Mouse (Mus musculus) MEL (cell line): ENCODE measurements around the gene Fam120c. TPM values are rescaled to one million over a fixed set of nuclear protein-coding genes. Genes with fewer than 3 reads are reported as not detected.

ENCODE experiments used
- DNase-seq: peaks from one replicate; pipeline ENCODE4 v3.0.0; 2011; ENCODE audit warnings: low read depth, low spot score
- H3K27ac ChIP-seq: 2 replicates; pipeline ENCODE4 v1.5.1; 2012; ENCODE audit warnings: low read depth, mild to moderate bottlenecking, control low read depth, low read length, moderate library complexity; ENCODE audit not compliant: control insufficient read depth
- H3K27me3 ChIP-seq, 2 experiments: fragments of 150-350 bp in 1 of 2; sonication (generic) in 1 of 2; 2 replicates each; pipeline ENCODE4 v1.6.1; 2012; ENCODE audit warnings: low read length in 2 of 2, mild to moderate bottlenecking in 2 of 2, improper control_type of control experiment in 1 of 2, moderate library complexity in 1 of 2; ENCODE audit not compliant: insufficient read depth in 2 of 2, control insufficient read depth in 1 of 2
- H3K36me3 ChIP-seq, 2 experiments: 2 replicates each; pipeline ENCODE4 v1.6.1; 2012 to 2014; ENCODE audit warnings: low read length in 2 of 2, improper control_type of control experiment in 1 of 2, inconsistent platforms in 1 of 2, mild to moderate bottlenecking in 1 of 2; ENCODE audit not compliant: insufficient read depth in 2 of 2, control insufficient read depth in 1 of 2
- H3K4me1 ChIP-seq, 2 experiments: fragments of 150-350 bp in 1 of 2; sonication (generic) in 1 of 2; 2 replicates each; pipeline ENCODE4 v1.6.1; 2012; ENCODE audit warnings: low read length in 2 of 2, improper control_type of control experiment in 1 of 2, mild to moderate bottlenecking in 1 of 2; ENCODE audit not compliant: insufficient read depth in 2 of 2, control insufficient read depth in 1 of 2
- H3K4me3 ChIP-seq, 2 experiments: fragments of 150-350 bp in 1 of 2; sonication (generic) in 1 of 2; 2 replicates each; pipeline ENCODE4 v1.5.1; 2012; ENCODE audit warnings: low read depth in 2 of 2, low read length in 2 of 2, mild to moderate bottlenecking in 2 of 2, moderate library complexity in 2 of 2, control low read depth in 1 of 2, improper control_type of control experiment in 1 of 2; ENCODE audit not compliant: control insufficient read depth in 1 of 2, insufficient read depth in 1 of 2
- H3K79me2 ChIP-seq: 2 replicates; pipeline ENCODE4 v1.6.1; 2012; ENCODE audit warnings: mild to moderate bottlenecking, low read length, moderate library complexity; ENCODE audit not compliant: control insufficient read depth, poor library complexity, insufficient read depth
- H3K9ac ChIP-seq: 2 replicates; pipeline ENCODE4 v1.6.1; 2012; ENCODE audit warnings: low read depth, mild to moderate bottlenecking, control low read depth, low read length, moderate library complexity; ENCODE audit not compliant: control insufficient read depth, poor library complexity, severe bottlenecking
- H3K9me3 ChIP-seq: fragments of 150-350 bp; sonication (generic); replicated peaks from 2 replicates; pipeline ENCODE4 v1.6.1; 2012; ENCODE audit warnings: mild to moderate bottlenecking, low read length, improper control_type of control experiment, moderate library complexity; ENCODE audit not compliant: insufficient read depth
- BHLHE40 ChIP-seq: IDR thresholded peaks from 2 replicates; pipeline ENCODE4 v1.6.1; 2012; ENCODE audit warnings: low read depth, mild to moderate bottlenecking, inconsistent platforms, low read length, improper control_type of control experiment, borderline replicate concordance
- E2F4 ChIP-seq: IDR thresholded peaks from 2 replicates; pipeline ENCODE4 v1.6.1; 2011; ENCODE audit warnings: low read depth, low read length, improper control_type of control experiment, borderline replicate concordance
- ELF1 ChIP-seq: IDR thresholded peaks from 2 replicates; pipeline ENCODE4 v1.6.1; 2014; ENCODE audit warnings: low read depth, mild to moderate bottlenecking, inconsistent platforms, low read length, improper control_type of control experiment, moderate library complexity
- EP300 ChIP-seq, 2 experiments: IDR thresholded peaks; 2 replicates each; pipeline ENCODE4 v1.6.1; 2011; ENCODE audit warnings: improper control_type of control experiment in 2 of 2, low read length in 2 of 2, low read depth in 1 of 2, mild to moderate bottlenecking in 1 of 2
- ETS1 ChIP-seq: IDR thresholded peaks from 2 replicates; pipeline ENCODE4 v1.6.1; 2012; ENCODE audit warnings: low read depth, mild to moderate bottlenecking, inconsistent platforms, low read length, improper control_type of control experiment, moderate library complexity
- GABPA ChIP-seq: IDR thresholded peaks from 2 replicates; pipeline ENCODE4 v1.6.1; 2012; ENCODE audit warnings: low read depth, mild to moderate bottlenecking, inconsistent platforms, low read length, improper control_type of control experiment, moderate library complexity
- GATA1 ChIP-seq: IDR thresholded peaks from 2 replicates; pipeline ENCODE4 v1.6.1; 2011; ENCODE audit warnings: low read depth, low read length, improper control_type of control experiment
- HCFC1 ChIP-seq: IDR thresholded peaks from 2 replicates; pipeline ENCODE4 v1.6.1; 2012; ENCODE audit warnings: low read depth, mild to moderate bottlenecking, inconsistent platforms, low read length, improper control_type of control experiment, moderate library complexity
- JUND ChIP-seq: IDR thresholded peaks from 2 replicates; pipeline ENCODE4 v1.6.1; 2011; ENCODE audit warnings: low read depth, mild to moderate bottlenecking, improper control_type of control experiment, low read length
- KAT2A ChIP-seq: conservative IDR thresholded peaks from 2 replicates; pipeline ENCODE4 v1.6.1; 2012; ENCODE audit warnings: low read depth, low read length, improper control_type of control experiment, inconsistent platforms
- MAFK ChIP-seq: IDR thresholded peaks from 2 replicates; pipeline ENCODE4 v1.6.1; 2011; ENCODE audit warnings: low read depth, mild to moderate bottlenecking, low read length, improper control_type of control experiment, borderline replicate concordance
- MAX ChIP-seq: IDR thresholded peaks from 2 replicates; pipeline ENCODE4 v1.6.1; 2011; ENCODE audit warnings: low read length, improper control_type of control experiment
- MEF2A ChIP-seq: IDR thresholded peaks from 2 replicates; pipeline ENCODE4 v1.6.1; 2014; ENCODE audit warnings: low read depth, mild to moderate bottlenecking, inconsistent platforms, low read length, improper control_type of control experiment; ENCODE audit not compliant: poor library complexity, insufficient replicate concordance, severe bottlenecking; ENCODE audit errors: extremely low read depth
- MXI1 ChIP-seq: IDR thresholded peaks from 2 replicates; pipeline ENCODE4 v1.6.1; 2011; ENCODE audit warnings: mild to moderate bottlenecking, low read depth, low read length, improper control_type of control experiment
- MYB ChIP-seq: IDR thresholded peaks from 2 replicates; pipeline ENCODE4 v1.6.1; 2011; ENCODE audit warnings: mild to moderate bottlenecking, low read depth, low read length, improper control_type of control experiment
- MYC ChIP-seq: IDR thresholded peaks from 2 replicates; pipeline ENCODE4 v1.6.1; 2011; ENCODE audit warnings: low read depth, mild to moderate bottlenecking, low read length, improper control_type of control experiment, moderate library complexity
- POLR2A ChIP-seq, 2 experiments: IDR thresholded peaks; 2 replicates each; pipeline ENCODE4 v1.6.1; 2011 to 2012; ENCODE audit warnings: low read length in 2 of 2, mild to moderate bottlenecking in 2 of 2, control low read depth in 1 of 2, improper control_type of control experiment in 1 of 2, low read depth in 1 of 2, moderate library complexity in 1 of 2; ENCODE audit not compliant: control insufficient read depth in 1 of 2, insufficient read depth in 1 of 2, poor library complexity in 1 of 2
- RCOR1 ChIP-seq: IDR thresholded peaks from 2 replicates; pipeline ENCODE4 v1.6.1; 2012; ENCODE audit warnings: low read depth, mild to moderate bottlenecking, inconsistent platforms, low read length, improper control_type of control experiment
- SIN3A ChIP-seq: IDR thresholded peaks from 2 replicates; pipeline ENCODE4 v1.6.1; 2012; ENCODE audit warnings: low read length, improper control_type of control experiment, inconsistent platforms
- TBP ChIP-seq: IDR thresholded peaks from 2 replicates; pipeline ENCODE4 v1.8.0; 2011; ENCODE audit warnings: low read depth, low read length, improper control_type of control experiment
- TCF12 ChIP-seq: IDR thresholded peaks from 2 replicates; pipeline ENCODE4 v1.6.1; 2014; ENCODE audit warnings: low read depth, mild to moderate bottlenecking, inconsistent platforms, low read length, improper control_type of control experiment, moderate library complexity
- ZKSCAN1 ChIP-seq: IDR thresholded peaks from 2 replicates; pipeline ENCODE4 v1.6.1; 2012; ENCODE audit warnings: low read depth, mild to moderate bottlenecking, inconsistent platforms, low read length, improper control_type of control experiment, moderate library complexity
- ZMIZ1 ChIP-seq: IDR thresholded peaks from 2 replicates; pipeline ENCODE4 v1.6.1; 2012; ENCODE audit warnings: low read depth, mild to moderate bottlenecking, inconsistent platforms, low read length, improper control_type of control experiment, moderate library complexity
- ZNF384 ChIP-seq: IDR thresholded peaks from 2 replicates; pipeline ENCODE4 v1.6.1; 2012; ENCODE audit warnings: low read depth, mild to moderate bottlenecking, inconsistent platforms, low read length, improper control_type of control experiment
- polyA plus RNA-seq, 2 experiments: library from polyadenylated mRNA; stranded (reverse) in 1 of 2; unstranded in 1 of 2; fragments of >175 nt in 1 of 2; fragments of >200 nt in 1 of 2; gene quantifications; 2 replicates each; pipeline versions ENCODE4 v1.2.1 to v1.2.4; 2012; ENCODE audit warnings: low replicate concordance in 2 of 2, low read depth in 1 of 2; ENCODE audit not compliant: insufficient read length in 2 of 2, insufficient read depth in 1 of 2, missing spikeins in 1 of 2
- total RNA-seq: library from RNA; depleted of rRNA; stranded (reverse); fragments of 300-350 nt; gene quantifications from 2 replicates; pipeline ENCODE4 v1.2.3, GENCODE M21; 2012

Fam120c gene
- total and polyA plus RNA-seq, 3 experiments, result 7.6 to 35.3 (median 12.5) TPM

- peaks cover 5 to 13% of the 10 kb centered on the region in 2 experiments for H3K4me1 ChIP-seq
- TF ChIP-seq TBP, result peak; percentile 61; the same call in 1 of the 2 replicates
- TF ChIP-seq MYC, result peak; percentile 90
- TF ChIP-seq TCF12, result peak; percentile 52; the same call in 1 of the 2 replicates
- TF ChIP-seq MEF2A, result peak; percentile 71; the same call in 1 of the 2 replicates
- peak; percentile 82 for TF ChIP-seq SIN3A
- TF ChIP-seq ETS1, result peak; percentile 89
- no peak for TF ChIP-seq MYB
- TF ChIP-seq ZNF384, result peak; percentile 94
- TF ChIP-seq RCOR1, result peak; percentile 51; the same call in 1 of the 2 replicates
- TF ChIP-seq HCFC1, result peak; percentile 68
- no peak for TF ChIP-seq JUND
- TF ChIP-seq ELF1, result 0 out of 2 replicates have a peak, but pooled peaks have one; percentile 21
- TF ChIP-seq MAFK, result 0 out of 2 replicates have a peak, but pooled peaks have one; percentile 33
- peak; percentile 42; the same call in 1 of the 2 replicates for TF ChIP-seq MXI1
- peak; percentile 86 for TF ChIP-seq GATA1
- TF ChIP-seq ZMIZ1, result no peak
- peak; percentile 71 to 75 for TF ChIP-seq EP300 (IDR thresholded peaks at IDR 0.05; ENCODE audit: low read depth in 1 of 2, low read length in 2 of 2)
- 0 out of 2 replicates have a peak, but pooled peaks have one; percentile 15 for TF ChIP-seq BHLHE40
- no peak for TF ChIP-seq KAT2A
- peak; percentile 77 for TF ChIP-seq MAX
- no peak for TF ChIP-seq GABPA
- peak; percentile 53; the same call in 1 of the 2 replicates for TF ChIP-seq ZKSCAN1
- H3K36me3 ChIP-seq, result peaks cover 0 to 17% of the 10 kb centered on the region in 2 experiments; a peak in 2 of 4 replicates
- no peaks in the 10 kb centered on the region for H3K27me3 ChIP-seq
- peak; percentile 88 for DNase-seq
- no peak overlapping the region for H3K4me3 ChIP-seq
- no peaks in the 10 kb centered on the region for H3K79me2 ChIP-seq
- H3K9ac ChIP-seq, result peak overlapping the region; percentile 10
- H3K27ac ChIP-seq, result peak overlapping the region; percentile 88
- H3K9me3 ChIP-seq, result no peaks in the 10 kb centered on the region
Observed at GRCm38 (mm10) chrX:151508536-151508935, 164.6 kb downstream of the Fam120c start.

- Histone ChIP-seq H3K9me3 (no peaks in the 10 kb centered on the region), H3K27me3 (no peaks in the 10 kb centered on the region), H3K79me2 (no peaks in the 10 kb centered on the region), H3K9ac (no peak overlapping the region), H3K4me1 (peaks cover 7 to 13% of the 10 kb centered on the region in 2 experiments), H3K36me3 (peaks cover 0 to 20% of the 10 kb centered on the region in 2 experiments; a peak in 2 of 4 replicates), H3K4me3 (no peak overlapping the region), H3K27ac (no peak overlapping the region)
- DNase-seq, result no peak
- TF ChIP-seq MAX, result no peak
- TF ChIP-seq MYC, result no peak
- no peak for TF ChIP-seq RCOR1
- no peak for TF ChIP-seq E2F4
- no peak for TF ChIP-seq MEF2A
- no peak for TF ChIP-seq POLR2A (IDR thresholded peaks at IDR 0.05; ENCODE audit: control insufficient read depth in 1 of 2, insufficient read depth in 1 of 2, low read depth in 1 of 2, low read length in 2 of 2, poor library complexity in 1 of 2)
- no peak for TF ChIP-seq HCFC1
- TF ChIP-seq TCF12, result no peak
- no peak for TF ChIP-seq MYB
Observed at GRCm38 (mm10) chrX:151509906-151510305, 165.9 kb downstream of the Fam120c start.
